Mouse (Mus musculus): ENCODE results near the gene Tlr4.

GRCm38 (mm10) chr4:66828163-66828668 lies 832 bp downstream of the Tlr4 start:
- TF ChIP-seq RAD21 (IDR thresholded peaks at IDR 0.05; ENCODE audit: low read depth, low read length), result no peak
- no peak for TF ChIP-seq JUND (conservative IDR thresholded peaks at IDR 0.05; ENCODE audit: low read depth, low read length)
- TF ChIP-seq RCOR1 (conservative IDR thresholded peaks at IDR 0.05; ENCODE audit: low read depth, low read length), result no peak
- TF ChIP-seq SIN3A (IDR thresholded peaks at IDR 0.05; ENCODE audit: low read length), result no peak
